Mouse (Mus musculus): ENCODE measurements around the gene Fign.

- TF ChIP-seq TCF12 (IDR thresholded peaks at IDR 0.05; ENCODE audit: low read depth, low read length) (no peak), CTCF (conservative IDR thresholded peaks at IDR 0.05 in 1 of 2, IDR thresholded peaks at IDR 0.05 in 1 of 2; ENCODE audit: low read depth in 2 of 2, low read length in 2 of 2) (no peak), POLR2AphosphoS2 (IDR thresholded peaks at IDR 0.05; ENCODE audit: low read depth, low read length) (no peak)
Observed at GRCm38 (mm10) chr2:64097937-64098617, at the start of gene Fign.

Measured in CH12.LX (cell line).